Mouse (Mus musculus) hindbrain, embryonic 10.5 days (tissue): ENCODE data around the gene Tcl1b2. TPM values are rescaled to one million over a fixed set of nuclear protein-coding genes. Genes with fewer than 3 reads are reported as not detected.
"Not testable (repeated sequence)": the region's sequence is repeated elsewhere in the genome, so short reads cannot be mapped to it uniquely, and the experiment has no call there.

Source experiments
- DNase-seq: peaks from one replicate; pipeline ENCODE4 v3.0.0-alpha.2; 2017; ENCODE audit warnings: low spot score
- H3K27ac ChIP-seq: fragments of 300-500 bp; sonication (generic); 2 replicates; pipeline ENCODE4 v1.5.1; 2016; ENCODE audit warnings: mild to moderate bottlenecking, moderate library complexity
- H3K27me3 ChIP-seq: fragments of 300-500 bp; sonication (generic); 2 replicates; pipeline ENCODE4 v1.6.1; 2016; ENCODE audit warnings: mild to moderate bottlenecking; ENCODE audit not compliant: poor library complexity, insufficient read depth, severe bottlenecking
- H3K36me3 ChIP-seq: fragments of 300-500 bp; sonication (generic); 2 replicates; pipeline ENCODE4 v1.6.1; 2016; ENCODE audit warnings: mild to moderate bottlenecking, moderate library complexity
- H3K4me1 ChIP-seq: fragments of 300-500 bp; sonication (generic); replicated peaks from 2 replicates; pipeline ENCODE4 v1.6.1; 2016; ENCODE audit warnings: mild to moderate bottlenecking
- H3K4me3 ChIP-seq: fragments of 300-500 bp; sonication (generic); 2 replicates; pipeline ENCODE4 v1.5.1; 2016; ENCODE audit warnings: mild to moderate bottlenecking, moderate library complexity
- H3K9me3 ChIP-seq: fragments of 300-500 bp; sonication (generic); 2 replicates; pipeline ENCODE4 v1.6.1; 2016; ENCODE audit warnings: mild to moderate bottlenecking, moderate library complexity
- WGBS: fragments of 180-500 bp; shearing (Covaris S2); methylation state at CpG from one replicate; pipeline ENCODE4 v1.1.7; 2016; 5-methylcytosine and 5-hydroxymethylcytosine counted together
- polyA plus RNA-seq: library from polyadenylated mRNA; unstranded; fragments of >200 nt; fragmentation: Nextera tagmentation; extraction: Ambion mirVana; gene quantifications from 2 replicates; pipeline ENCODE4 v1.2.1, GENCODE M21; 2016

Gene Tcl1b2
- polyA plus RNA-seq, 1 experiment from 2014 or later, result not detected

DNA sequence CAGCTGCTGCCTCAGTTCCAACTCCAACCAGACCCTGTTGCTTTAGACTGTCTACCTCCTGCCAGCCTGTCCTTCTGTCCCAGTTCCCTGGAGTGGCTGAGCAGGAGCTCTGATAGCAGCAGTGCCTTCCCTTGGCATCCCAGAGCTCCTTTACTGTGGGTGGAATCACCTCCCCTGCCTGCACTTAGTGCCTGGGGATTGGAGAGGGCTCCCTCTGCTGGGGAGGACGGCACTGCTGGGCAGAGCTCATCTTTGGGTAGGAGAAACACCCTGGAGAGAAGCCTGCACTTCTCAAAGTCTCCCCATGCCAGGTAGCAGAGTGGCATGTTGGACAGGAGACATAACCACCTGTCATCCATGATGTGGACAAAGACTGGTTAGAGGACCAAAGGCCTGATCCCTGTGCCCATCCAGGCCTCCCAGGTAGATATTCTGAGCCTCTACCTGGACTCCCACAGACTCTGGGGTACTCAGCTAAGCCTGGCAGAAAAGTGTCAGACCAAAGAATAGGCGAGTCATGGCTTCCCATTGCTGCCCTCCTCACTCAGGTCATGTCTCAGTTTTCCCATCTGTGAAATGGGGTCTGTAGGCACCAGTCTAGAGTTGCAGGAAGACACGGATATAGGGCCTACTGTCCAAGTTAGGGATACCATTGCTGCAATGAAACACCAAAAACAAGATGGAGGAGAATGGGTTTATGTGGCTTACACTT lies 16.2 kb upstream of the Tcl1b2 start:
- not testable (repeated sequence) for DNase-seq, H3K4me1 ChIP-seq, H3K9me3 ChIP-seq, H3K27ac ChIP-seq, H3K36me3 ChIP-seq, H3K27me3 ChIP-seq, H3K4me3 ChIP-seq
- WGBS, result 70% methylated on average over 3 of the region's 3 CpGs

DNA sequence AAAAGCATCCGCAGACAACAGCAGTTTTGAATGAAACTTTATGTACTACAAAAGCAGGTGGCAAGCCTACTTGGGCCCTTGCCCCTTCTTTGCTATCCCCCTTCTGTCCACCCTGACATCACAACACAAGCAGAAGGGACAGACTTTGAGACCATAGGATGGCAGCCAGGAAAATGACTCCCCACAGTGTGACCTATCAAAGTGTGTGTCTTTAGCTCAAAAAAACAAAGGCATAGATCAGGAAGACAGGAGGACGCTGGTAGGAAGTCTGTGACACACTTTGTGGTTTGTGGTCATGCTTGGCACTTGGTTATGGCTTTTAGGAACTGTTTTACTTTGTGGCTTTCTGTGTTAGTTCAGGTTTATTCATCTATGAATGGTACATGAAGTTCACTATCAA lies 11.6 kb upstream of the Tcl1b2 start:
- not testable (repeated sequence) for H3K27me3 ChIP-seq, H3K36me3 ChIP-seq, H3K4me1 ChIP-seq, H3K27ac ChIP-seq, H3K4me3 ChIP-seq, H3K9me3 ChIP-seq, DNase-seq
- 69% methylated on average over 2 of the region's 2 CpGs for WGBS

DNA sequence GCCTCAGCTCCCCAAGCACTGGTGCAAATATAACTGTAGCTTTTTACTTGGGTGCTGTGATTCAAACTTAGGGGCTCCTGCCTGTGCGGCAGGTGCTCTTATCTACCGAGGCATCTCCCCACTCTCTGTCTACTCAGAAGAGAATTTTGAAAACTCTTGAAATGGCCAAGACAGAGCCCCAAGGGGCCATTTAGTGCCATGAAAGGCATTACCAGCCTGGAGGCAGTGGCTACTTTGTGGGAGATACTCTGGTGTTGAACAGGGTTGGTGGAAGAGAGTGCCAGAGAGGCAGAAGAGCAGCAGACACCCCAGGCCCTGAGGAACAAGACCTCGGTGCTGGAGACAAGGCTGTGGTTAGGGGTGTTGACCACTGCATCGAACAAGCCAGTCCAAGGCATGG lies 11.0 kb upstream of the Tcl1b2 start:
- WGBS, result 88% methylated on average over 4 of the region's 4 CpGs
- not testable (repeated sequence) for H3K9me3 ChIP-seq, H3K27ac ChIP-seq, H3K4me1 ChIP-seq, DNase-seq, H3K27me3 ChIP-seq, H3K36me3 ChIP-seq, H3K4me3 ChIP-seq

DNA sequence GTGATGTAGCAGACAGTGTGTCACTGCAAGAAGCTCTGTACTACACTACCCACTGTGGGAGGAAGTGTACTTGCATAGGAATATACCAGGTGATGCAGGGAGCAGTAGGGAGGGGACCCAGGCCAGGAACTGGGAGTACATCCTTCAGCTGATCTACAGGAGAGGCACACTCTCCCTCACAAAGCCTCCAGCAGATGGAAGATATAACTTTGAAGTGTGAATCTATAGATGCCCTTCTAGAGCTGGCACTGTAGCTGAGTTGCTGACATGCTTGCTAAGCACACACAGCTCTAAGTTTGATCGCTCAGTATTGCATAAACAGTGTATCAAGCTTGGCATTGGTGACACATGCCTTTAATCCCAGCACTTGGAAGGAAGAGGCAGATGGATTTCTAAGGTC lies 8.1 kb upstream of the Tcl1b2 start:
- H3K4me3 ChIP-seq, H3K27ac ChIP-seq, H3K36me3 ChIP-seq, H3K27me3 ChIP-seq, H3K9me3 ChIP-seq, DNase-seq, H3K4me1 ChIP-seq: not testable (repeated sequence)
- 89% methylated on average over 1 of the region's 1 CpGs for WGBS

DNA sequence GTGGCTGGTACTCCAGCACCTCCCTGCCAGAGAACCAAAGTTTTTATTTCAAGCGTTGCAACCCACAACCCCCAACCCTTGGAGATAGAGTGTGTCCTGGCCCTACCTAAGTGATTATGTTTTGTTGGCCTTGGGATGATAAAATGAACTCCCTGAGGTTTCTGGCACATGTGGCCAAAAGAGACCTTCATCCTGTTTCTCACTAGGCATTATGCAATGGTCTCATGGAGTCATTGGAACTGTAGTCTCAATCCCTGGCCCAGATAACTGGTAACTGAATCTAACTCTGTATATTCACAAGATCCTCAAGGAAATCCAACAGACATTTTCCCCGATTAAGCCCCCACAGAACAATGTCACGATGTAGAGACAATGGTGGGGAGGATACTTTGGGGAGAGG lies 2.7 kb upstream of the Tcl1b2 start:
- Histone ChIP-seq H3K4me3 (no peak overlapping the region), H3K27me3 (no peaks in the 10 kb centered on the region), H3K36me3 (no peaks in the 10 kb centered on the region), H3K27ac (no peak overlapping the region), H3K9me3 (no peaks in the 10 kb centered on the region), H3K4me1 (no peaks in the 10 kb centered on the region)
- DNase-seq, result no peak
- WGBS, result 91% methylated on average over 3 of the region's 3 CpGs

DNA sequence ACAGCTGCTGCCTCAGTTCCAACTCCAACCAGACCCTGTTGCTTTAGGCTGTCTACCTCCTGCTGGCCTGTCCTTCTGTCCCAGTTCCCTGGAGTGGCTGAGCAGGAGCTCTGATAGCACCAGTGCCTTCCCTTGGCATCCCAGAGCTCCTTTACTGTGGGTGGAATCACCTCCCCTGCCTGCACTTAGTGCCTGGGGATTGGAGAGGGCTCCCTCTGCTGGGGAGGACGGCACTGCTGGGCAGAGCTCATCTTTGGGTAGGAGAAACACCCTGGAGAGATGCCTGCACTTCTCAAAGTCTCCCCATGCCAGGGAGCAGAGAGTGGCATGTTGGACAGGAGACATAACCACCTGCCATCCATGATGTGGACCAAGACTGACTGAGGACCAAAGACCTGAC lies 886 bp upstream of the Tcl1b2 start:
- not testable (repeated sequence) for H3K4me3 ChIP-seq, DNase-seq, H3K4me1 ChIP-seq, H3K36me3 ChIP-seq, H3K27ac ChIP-seq, H3K27me3 ChIP-seq, H3K9me3 ChIP-seq
- WGBS, result 25% methylated on average over 1 of the region's 1 CpGs

DNA sequence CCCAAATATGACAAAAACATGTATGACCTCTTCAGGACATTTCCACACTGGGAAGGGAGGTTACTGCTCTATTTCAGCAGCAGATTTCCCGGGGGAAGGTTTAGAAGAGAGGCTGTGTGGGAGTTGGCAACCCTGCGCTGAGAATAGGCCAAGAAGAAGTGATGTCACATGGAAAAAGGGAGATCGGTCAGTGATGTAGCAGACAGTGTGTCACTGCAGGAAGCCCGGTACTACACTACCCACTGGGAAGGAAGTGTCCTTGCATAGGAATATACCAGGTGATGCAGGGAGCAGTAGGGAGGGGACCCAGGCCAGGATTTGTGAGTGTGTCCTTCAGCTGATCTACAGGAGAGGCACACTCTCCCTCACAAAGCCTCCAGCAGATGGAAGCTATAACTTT lies 9.5 kb downstream of the Tcl1b2 start:
- H3K36me3 ChIP-seq, H3K4me1 ChIP-seq, H3K4me3 ChIP-seq, DNase-seq, H3K27me3 ChIP-seq, H3K27ac ChIP-seq, H3K9me3 ChIP-seq: not testable (repeated sequence)
- WGBS, result 80% methylated on average over 4 of the region's 4 CpGs

DNA sequence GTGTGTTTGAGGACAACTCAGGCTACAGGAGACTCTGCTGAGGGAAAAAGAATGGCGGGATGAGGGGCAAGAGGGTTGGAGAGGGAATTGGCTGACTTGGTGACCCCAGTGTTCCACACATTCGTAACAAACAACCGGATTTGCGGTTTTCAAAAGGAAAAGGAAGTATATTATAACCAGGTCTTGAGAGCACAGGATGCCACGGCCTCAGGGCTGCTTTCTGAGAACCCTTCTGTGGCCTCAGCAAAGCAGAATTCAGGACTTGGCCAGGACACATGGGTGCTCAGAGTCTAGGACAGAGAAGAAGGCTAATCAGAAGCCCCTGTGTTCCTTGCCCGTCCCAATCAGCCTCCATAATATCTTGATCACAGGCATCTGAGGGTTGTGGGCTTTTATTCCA lies 13.0 kb downstream of the Tcl1b2 start:
- Histone ChIP-seq H3K36me3 (no peaks in the 10 kb centered on the region), H3K27ac (no peak overlapping the region), H3K4me1 (no peaks in the 10 kb centered on the region), H3K4me3 (no peak overlapping the region), H3K9me3 (no peaks in the 10 kb centered on the region), H3K27me3 (no peaks in the 10 kb centered on the region)
- WGBS, result 81% methylated on average over 6 of the region's 6 CpGs
- no peak for DNase-seq

DNA sequence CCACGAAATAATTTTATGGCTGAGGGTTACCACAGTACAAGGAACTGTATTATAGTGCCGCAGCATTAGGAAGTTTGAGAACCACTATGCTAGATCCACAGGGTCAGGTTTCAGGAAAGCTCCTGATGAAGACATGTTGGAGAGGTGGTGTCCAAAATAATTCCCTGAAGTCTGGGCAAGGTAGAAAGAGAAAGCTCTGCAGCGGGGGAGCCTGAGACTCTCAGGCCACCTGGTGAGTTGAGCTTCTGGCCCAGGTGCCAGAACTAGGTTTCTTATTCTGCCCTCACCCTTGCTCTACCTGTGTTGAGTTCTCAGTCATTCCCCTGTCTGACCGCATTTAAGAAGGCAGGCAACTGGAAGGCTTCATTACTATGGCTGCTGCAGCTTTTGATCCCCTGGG lies 13.6 kb downstream of the Tcl1b2 start, which contains the start of gene Tcl1b1:
TSS of gene Tcl1b1 (plus strand) at position 301 of the 400 bp plus-strand sequence.
- no peaks in the 10 kb centered on the region for H3K9me3 ChIP-seq
- WGBS, result 88% methylated on average over 4 of the region's 4 CpGs
- H3K4me1 ChIP-seq, result no peaks in the 10 kb centered on the region
- H3K27me3 ChIP-seq, result no peaks in the 10 kb centered on the region
- no peak within 1 kb of the TSS for H3K4me3 ChIP-seq
- H3K36me3 ChIP-seq, result no peaks in the 10 kb centered on the region
- H3K27ac ChIP-seq, result no peak within 1 kb of the TSS
- DNase-seq, result no peak

DNA sequence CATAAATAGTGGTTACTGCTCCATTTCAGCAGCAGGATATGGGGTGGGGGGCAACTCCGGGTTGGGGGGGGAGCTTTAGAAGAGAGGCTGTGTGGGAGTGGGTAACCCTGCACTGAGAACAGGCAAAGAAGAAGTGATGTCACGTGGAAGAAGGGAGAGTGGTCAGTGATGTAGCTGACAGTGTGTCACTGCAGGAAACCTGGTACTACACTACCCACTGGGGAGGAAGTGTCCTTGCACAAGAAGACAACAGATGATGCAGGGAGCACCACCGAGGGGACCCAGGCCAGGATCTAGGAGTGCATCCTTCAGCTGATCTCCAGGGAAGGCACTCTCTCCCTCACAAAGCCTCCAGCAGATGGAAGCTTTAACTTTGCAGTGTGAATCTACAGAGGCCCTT lies 20.9 kb downstream of the Tcl1b2 start:
- H3K4me3 ChIP-seq, result no peak overlapping the region
- no peaks in the 10 kb centered on the region for H3K9me3 ChIP-seq
- DNase-seq, result no peak
- no peaks in the 10 kb centered on the region for H3K36me3 ChIP-seq
- H3K27ac ChIP-seq, result no peak overlapping the region
- H3K27me3 ChIP-seq, result no peaks in the 10 kb centered on the region
- H3K4me1 ChIP-seq, result no peaks in the 10 kb centered on the region
- 77% methylated on average over 3 of the region's 3 CpGs for WGBS

DNA sequence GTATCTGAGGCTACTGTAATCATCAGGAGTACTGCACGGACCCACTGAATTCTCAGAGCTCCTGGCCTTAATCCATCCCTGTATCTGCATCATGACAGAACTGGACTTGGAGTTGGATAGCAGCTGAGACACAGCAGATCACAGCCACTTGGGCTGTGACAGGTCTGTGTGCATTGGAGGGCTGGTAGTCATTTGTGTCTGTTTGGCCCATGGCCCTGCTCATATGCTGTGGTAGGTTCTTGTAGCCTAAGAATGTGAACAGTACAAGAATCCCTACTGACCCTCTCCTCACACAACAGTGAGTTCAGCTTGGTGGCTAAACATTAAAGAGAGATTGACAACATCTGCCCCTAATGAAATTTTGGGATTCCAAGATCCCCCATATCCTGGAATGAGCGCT lies 27.6 kb downstream of the Tcl1b2 start:
- Histone ChIP-seq H3K27me3 (no peaks in the 10 kb centered on the region), H3K27ac (no peak overlapping the region), H3K4me3 (no peak overlapping the region), H3K9me3 (no peaks in the 10 kb centered on the region), H3K36me3 (no peaks in the 10 kb centered on the region), H3K4me1 (no peaks in the 10 kb centered on the region)
- 86% methylated on average over 2 of the region's 2 CpGs for WGBS
- no peak for DNase-seq

DNA sequence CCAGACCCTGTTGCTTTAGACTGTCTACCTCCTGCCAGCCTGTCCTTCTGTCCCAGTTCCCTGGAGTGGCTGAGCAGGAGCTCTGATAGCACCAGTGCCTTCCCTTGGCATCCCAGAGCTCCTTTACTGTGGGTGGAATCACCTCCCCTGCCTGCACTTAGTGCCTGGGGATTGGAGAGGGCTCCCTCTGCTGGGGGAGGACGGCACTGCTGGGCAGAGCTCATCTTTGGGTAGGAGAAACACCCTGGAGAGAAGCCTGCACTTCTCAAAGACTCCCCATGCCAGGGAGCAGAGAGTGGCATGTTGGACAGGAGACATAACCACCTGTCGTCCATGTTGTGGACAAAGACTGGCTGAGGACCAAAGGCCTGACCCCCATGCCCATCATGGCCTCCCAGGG lies 28.5 kb downstream of the Tcl1b2 start:
- not testable (repeated sequence) for DNase-seq, H3K4me1 ChIP-seq, H3K9me3 ChIP-seq, H3K27me3 ChIP-seq, H3K27ac ChIP-seq, H3K36me3 ChIP-seq, H3K4me3 ChIP-seq
- 35% methylated on average over 2 of the region's 2 CpGs for WGBS

DNA sequence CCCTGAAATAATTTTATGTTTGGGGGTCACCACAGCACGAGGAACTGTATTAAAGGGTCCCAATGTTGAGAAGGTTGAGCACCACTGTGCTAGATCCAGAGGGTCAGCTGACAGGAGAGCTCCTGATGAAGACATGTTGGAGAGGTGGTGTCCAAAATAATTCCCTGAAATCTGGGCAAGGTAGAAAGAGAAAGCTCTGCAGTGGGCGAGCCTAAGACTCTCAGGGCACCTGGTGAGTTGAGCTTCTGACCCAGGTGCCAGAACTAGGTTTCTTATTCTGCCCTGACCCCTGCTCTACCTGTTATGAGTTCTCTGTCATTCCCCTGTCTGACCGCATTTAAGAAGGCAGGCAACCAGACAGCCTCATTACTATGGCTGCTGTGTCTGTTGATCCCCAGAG lies 30.2 kb downstream of the Tcl1b2 start, which contains the start of gene Tcl1b5:
TSS of gene Tcl1b5 (plus strand) at position 301 of the 400 bp plus-strand sequence.
- not testable (repeated sequence) for H3K9me3 ChIP-seq, H3K36me3 ChIP-seq, H3K27ac ChIP-seq, H3K27me3 ChIP-seq, DNase-seq, H3K4me3 ChIP-seq, H3K4me1 ChIP-seq
- WGBS, result 74% methylated on average over 3 of the region's 3 CpGs

DNA sequence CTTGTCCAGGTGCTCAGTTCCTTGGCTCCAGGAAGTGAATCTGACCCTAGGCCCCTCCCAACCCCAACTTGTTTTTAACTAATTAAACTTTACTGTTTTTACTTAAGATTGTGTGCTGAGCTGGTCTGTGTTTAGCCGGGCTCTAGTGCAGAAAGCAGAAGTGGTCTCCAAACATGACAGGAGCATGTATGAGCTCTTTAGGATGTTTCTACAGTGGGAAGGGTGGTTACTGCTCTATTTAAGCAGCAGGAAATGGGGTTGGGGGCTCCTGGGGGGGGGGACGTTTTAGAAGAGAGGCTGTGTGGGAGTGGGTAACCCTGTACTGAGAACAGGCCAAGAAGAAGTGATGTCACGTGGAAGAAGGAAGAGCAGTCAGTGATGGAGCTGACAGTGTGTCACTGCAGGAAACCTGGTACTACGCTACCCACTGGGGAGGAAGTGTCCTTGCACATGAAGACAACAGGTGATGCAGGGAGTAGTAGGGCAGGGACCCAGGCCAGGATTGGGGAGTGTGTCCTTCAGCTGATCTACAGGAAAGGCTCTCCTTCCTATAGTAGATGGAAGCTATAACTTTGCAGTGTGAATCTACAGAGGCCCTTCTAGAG lies 35.3 kb downstream of the Tcl1b2 start:
- 79% methylated on average over 4 of the region's 4 CpGs for WGBS
- not testable (repeated sequence) for H3K4me3 ChIP-seq, H3K9me3 ChIP-seq, H3K27me3 ChIP-seq, DNase-seq, H3K27ac ChIP-seq, H3K36me3 ChIP-seq, H3K4me1 ChIP-seq
